Mouse (Mus musculus) lung, postnatal 10 days (tissue): ENCODE results near the gene Cks1b.

Source experiments
- DNase-seq: peaks from one replicate; pipeline ENCODE4 v3.0.0; 2021

The Cks1b gene

DNA sequence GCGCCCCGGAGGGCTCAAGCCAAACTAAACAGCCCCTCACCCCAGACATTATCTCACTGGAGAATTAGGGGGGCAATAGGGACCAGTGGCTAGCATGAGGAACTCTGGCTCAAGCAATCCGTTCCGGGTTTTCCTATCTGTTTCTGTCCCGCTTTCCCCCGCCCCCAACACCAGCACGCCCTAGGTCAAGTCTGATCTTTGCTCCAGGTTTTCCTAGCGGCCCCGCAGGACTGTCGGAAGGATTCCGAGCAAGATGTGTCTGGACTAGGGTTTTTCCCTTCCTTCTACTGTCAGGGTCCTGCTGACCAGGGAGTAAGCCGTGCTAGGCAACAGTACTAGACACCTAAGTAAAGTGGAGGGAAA, 23.3 kb downstream of the Cks1b start:
- peak; percentile 95 for DNase-seq

DNA sequence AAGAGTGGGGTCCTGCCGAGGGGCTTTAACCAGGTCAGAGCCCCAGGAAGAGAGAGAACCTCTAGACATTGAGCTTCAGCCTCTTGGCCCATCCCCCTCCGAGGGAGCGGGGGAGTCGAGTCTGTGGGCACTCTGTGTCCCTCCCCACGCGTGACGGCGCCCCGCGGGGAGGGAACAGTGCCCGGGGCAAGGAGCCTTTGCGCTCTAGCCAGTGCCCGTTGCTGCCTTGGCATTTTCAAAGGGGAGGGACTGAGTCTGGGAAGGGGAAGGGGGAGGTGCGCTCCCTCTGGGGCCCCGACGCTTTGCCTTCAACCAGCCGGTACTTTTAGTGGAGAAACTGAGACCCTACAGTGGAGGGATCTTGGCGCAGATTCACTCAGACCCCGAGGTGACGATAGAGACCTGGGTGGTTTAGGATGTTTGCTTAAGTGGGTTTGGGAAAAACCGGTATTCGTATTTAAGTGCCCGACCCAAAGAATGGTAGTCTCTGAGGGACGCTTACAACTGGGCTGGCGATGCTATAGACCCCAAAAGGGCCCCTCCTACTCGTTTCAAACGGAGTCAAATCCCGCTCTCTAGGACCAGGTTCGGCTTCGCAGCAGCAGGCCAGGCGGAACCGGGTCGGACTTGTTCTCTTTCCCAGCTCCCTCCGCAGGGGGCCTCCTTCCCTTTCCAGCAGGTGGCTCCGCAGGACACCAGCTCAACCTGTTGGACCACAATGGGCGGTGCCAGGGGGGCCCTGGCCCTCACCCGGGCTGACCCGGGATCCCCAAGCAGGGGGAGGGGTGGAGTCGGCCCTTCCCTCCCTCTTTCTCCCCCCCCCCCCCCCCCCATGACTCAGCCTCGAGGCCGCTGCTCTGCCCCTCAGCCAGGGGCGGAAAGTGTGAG, 23.9 kb downstream of the Cks1b start, which contains the start of gene Zbtb7b:
Gene Zbtb7b, minus strand, starts transcription at position 771 of the 888 bp plus-strand sequence.
- DNase-seq: peak; percentile 89

DNA sequence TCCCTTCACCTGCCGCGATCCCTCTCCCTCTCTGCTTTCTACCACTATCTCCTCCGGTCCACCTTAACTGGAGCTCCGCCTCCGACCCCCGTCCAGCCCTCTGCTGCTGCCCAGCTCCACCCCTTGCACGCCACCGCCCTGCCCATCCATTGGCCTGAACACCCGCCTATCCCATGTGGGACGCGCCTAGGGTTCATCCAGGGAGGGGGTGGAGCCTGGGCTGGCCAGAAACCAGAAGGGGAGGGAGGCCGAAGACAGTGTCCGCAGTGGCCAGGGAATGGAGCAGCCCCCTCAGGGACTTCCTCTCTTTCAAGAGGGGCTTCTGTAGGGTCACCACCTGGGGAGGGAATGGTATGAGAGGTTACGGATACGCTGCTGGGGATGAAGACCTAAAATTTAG, 24.6 kb downstream of the Cks1b start:
- DNase-seq: peak; percentile 100

DNA sequence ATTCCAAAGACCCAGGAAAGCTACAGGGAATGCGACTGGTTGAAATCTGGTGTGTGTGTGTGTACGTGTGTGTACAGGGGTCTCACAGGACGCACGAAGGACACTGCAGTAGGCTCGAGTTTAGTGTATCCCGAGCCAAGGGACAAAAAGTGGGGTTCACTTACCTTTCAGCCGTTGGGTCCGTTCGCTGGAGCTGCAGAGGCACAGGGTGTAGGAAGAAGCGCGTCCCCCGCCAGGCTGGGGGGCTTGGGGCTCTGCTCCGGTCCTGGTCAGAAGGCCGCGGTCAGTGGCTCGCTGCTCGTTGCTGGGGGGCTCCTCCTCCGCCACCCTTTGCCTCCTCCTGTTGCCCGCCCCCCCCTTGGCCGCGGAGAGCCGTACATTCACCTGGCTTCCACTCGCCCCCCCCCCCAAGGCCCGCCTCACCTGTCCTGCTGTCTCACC, 25.3 kb downstream of the Cks1b start:
- DNase-seq: peak; percentile 59

DNA sequence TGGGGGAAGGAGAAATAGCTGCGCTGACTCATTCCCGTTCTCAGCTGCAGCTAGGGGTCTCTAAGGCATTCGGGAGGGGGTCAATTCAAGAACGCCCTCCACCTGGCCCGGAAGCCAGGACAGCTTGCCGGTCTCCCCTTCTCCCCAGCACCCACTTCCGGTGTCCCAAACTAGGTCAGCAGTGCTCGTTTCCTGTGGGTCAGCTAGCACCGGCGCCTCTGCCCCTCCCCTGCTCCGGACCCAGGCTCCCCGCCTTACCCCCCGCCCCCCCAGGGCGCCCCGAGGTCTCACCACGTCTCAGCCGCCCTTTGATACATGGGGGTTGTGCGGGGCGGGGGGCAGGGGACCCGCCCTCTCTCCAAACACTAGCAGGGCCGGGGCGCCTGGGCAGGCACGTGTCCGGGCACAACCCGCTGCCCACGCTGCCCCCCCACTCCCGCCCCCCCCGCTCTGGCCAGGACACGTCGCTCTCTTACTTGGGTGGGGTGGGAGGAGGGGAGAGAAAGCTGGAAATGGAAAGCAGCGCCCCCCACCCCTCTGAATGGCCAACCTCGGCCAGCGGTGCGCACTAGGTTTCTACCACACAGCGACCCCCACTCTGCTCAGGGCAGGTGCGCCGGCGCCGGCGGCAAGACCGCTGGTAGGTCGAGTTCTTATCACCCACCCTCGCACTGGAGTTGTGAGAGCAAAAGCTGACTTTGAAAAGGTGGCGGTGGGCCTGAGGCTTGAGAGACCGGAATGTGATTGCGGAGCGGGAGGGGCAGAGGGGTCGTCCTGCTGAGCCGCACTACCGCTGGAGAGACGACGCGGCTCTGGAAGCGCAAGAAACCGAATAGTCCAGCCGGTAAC, 26.3 kb downstream of the Cks1b start:
- DNase-seq: peak; percentile 80

DNA sequence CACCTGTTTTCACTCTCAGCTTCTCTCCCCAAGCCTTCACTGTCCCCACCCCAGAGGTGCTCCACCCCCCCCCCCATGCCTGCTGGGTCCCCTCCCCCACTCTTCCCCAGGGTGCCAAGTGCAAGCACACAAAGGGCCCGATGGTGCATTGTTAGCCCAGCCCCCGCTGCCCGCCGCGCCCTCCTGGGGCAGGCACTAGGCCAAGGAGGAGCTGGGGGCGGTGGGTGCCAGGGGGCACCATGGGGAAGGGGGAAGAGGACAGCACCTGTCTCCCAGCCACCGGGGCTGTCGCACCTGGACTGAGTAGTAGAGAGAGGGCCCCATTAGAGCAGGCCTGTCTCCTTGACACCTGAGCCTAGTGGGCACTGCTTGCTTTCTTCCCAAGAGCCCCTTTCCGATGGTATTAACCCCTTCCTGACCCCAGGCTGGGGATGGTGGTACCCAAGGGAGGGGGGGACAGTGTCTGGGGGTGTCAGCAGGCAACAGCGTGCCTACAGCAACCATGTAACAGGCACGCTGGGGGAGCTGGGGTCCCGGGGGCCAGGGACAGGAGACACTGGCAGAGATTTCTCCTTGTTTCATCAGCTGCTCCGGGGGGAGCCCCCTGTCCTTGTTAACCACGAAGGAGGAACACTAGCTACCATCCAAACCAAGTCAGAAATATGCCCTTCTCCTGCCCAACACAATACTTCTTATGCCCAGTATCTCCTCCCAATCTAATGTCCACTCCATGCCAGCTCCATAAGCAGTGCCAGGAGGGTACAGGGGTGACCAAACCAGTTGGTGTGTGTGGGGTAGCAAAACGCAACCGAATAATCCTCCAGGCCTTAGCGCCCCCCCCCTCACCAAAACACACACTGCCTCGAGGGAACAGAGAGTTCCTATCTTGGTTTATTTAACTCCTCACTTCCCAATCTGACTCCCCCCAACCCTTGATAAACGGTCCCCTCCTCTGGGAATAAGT, 27.2 kb downstream of the Cks1b start:
- peak; percentile 55 for DNase-seq

DNA sequence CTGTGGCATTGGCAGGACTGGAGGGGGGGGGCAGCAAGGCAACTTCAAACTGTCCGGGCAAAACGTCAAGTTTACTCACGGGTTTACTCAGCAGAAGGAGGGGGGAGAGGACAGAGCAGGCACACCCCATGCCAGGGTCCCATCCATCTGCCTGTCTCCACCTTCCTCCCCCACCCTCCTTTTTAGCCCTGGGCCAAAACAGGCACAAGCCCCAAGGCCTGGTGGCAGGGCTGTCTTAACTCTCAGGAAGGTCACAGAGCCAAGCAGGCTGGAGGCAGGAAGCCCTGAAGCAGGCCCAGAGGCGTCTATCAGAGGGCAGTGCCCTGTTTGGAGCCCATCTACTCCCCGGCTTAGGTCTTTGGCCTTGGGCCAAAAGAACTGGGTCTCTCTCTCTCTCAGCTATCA, 28.1 kb downstream of the Cks1b start:
- DNase-seq: peak; percentile 36

DNA sequence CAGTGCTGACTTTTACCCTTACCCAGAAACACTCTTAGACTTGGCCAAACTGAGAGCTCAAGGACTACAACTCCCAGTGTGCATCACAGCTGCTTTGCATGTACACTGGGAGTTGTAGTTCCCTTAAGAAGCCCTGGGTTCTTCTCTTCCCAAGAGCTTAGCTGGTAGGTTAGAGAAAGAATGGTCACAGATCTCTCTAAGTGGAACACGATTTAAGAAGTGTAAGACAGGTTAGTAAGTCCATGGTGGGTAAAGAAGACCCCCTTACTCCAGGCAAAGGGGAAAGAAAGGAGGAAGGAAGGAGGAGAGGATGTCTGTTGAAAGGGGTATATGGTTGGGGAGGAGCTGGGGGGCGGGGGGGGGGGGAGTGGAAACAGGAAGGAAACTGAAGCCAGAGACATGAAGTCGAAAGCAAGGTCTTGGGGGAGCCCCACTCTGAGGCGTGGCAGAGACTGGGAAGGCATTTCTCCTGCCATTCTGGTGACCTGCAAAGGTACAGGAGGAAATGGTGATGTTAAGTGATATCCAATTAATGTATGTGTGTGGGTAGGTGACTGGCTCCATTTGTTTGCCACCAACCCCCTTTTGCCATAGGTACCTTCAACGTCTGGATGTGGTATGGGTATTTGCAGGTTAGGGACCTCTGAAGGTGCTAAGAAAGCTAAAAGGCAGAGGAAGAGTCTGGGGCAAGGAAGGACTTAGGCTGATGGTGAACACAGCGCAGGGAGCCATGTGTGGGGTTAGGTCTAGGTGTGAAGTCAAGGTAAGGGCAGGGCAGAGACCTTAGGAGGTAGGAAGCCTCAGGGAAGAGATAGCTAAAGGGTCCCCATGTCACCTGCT, 29.1 kb downstream of the Cks1b start:
- peak; percentile 43 for DNase-seq

DNA sequence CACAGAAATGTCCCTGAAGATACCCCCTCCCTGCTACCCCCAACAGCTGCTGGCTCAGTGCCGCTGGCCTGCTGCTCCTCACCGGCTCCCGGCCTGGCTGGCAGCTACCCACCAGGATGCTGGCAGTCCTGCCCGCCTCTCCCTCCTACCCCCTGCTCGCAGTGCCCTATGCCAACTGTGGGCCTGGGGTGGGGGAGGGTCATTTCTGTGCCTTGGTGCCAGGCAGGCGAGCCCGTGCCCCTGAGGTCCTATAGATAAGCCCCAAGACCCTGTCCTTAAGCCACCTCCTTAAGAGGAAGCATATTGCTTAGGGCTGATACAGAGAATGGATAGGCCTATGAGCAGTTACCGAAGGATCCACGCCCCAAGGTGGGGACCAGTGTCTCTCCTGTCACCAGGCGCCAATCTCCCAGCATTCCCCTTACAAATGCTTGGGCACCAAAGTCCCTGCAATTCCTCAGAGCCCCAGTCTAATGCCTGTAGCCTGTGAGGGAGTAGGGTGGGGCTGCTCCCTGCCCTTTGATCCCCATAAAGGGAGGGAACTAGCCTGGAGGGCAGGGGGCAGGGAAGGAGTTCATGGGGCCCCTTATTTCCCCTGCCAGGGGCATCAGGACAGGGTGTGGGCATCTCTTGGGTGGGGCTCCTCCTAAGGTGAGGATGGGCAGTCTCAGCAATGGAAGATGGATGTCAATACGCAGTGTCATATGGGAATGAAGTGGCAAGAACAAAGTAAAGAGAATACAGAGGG, 29.9 kb downstream of the Cks1b start:
- DNase-seq: peak; percentile 43

DNA sequence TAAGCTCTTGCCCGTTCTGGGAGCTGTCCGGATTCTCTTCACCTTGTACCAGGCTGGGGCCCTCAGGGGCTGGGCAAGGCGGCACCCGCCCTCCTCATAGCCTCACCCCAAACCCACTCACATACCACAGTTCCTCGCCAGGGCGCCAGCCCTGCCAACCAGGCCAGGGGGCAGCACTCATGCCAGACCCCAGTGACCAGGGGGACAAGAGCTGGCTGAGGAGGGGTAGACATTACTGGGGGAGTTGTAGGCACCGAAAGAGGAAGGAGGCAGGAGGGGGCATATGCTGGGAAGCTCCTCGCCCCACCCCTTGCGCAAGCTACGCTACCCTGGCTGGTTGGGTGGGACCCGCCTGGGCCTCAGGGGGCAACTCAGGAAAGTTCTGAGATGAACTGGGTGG, 30.6 kb downstream of the Cks1b start:
- no peak for DNase-seq

DNA sequence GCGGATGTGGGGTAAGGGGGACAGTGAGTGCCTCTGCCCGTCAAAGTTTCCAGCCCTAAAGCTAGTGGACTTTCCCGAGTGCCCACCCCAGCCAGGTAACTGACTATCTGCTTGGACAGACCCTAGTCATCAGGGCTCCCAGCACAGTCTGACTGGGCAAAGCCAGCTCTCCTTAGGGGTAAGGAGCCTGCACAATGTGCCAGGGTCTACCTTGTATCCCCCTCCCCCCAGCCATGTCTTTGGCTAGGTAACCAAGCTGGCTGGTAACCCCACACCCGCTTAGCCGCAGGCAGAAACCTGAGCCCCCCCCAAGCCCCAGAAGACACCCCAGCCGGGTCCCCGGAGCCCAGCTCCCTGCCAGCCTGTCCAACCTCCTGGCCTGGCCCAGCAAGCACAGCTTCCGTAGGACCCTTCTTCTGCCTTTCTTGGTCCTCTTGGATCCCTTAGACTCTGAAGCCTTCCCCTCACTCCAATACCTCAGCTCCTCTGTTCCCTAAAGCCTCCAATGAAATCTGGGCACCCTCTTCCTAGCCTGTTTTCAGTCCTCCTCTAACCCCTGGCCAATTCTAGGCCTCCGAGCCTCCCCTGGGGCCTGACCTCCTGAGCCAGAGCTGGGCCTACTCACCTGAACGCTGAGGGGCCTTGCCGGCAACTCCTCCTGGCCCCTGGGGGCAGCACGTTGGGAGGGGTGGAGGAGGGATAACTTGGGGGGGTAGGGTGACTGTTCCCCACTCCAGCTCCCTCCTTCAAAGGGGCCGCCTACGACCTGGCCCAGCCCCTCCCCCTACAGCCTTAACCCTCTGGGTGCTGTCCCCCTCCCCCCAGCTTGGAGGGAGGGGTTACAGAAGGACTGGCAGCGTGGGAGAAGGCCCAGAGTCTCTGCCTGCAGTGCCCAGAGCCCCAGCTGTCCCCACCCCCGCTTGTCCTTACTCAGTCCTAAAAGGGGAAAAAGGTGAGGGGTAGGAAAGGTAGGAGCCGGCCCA, 31.5 kb downstream of the Cks1b start:
- DNase-seq: no peak

DNA sequence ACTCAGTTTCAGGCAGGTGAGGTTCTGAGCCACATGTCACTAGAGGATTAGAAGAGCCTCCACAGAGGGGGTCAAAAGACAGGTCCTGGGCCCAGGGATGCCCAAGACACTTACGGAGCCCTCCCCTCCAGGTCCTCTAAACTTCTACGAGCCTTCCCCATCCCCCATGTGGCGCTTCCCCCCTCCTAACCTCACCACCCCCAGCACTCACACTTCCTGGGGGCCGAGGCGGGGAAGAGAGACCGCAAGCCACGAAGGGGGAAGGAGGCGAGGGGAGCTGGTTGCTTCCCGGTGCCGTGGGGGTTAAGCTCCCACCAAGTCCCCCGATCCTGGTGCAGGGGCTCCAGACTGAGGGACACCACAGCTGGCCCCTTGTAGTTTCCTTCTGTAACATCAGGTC, 32.7 kb downstream of the Cks1b start:
- no peak for DNase-seq

DNA sequence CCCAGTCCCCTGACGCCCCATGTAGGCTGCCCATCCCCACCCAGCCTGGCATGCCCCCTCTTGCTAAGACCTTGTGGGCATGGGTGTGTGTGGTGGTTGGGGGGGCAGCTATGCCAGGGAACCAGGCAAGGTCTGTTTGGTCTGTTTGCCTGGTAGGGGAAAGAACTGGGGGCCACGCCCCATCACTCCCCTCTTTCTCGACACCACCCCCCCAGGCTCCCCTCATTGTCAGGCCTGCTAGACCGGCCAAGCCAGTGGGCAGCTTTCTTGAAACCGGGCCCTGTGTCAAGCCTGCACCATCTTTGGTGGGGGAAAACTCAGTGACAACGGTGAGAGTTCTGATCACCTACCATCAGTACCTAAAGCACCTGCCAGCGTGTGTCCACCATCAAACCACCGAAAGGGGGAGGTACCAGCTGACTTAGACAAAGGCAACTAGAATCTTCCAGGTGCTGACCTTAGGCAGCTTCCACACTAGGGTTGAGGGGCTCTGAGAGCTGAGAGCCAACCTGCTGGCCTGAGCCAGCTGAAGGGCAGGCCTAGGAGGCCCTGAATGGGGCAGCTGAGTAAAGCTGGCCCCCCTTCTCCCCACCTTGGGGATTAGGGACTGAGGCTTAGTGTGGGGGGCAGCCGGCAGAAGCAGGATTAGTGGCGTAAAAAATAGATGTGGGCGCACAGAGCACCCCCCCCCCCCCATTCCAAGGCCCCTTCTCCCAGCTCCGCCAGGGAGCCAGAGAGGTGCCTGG, 33.7 kb downstream of the Cks1b start:
- no peak for DNase-seq

DNA sequence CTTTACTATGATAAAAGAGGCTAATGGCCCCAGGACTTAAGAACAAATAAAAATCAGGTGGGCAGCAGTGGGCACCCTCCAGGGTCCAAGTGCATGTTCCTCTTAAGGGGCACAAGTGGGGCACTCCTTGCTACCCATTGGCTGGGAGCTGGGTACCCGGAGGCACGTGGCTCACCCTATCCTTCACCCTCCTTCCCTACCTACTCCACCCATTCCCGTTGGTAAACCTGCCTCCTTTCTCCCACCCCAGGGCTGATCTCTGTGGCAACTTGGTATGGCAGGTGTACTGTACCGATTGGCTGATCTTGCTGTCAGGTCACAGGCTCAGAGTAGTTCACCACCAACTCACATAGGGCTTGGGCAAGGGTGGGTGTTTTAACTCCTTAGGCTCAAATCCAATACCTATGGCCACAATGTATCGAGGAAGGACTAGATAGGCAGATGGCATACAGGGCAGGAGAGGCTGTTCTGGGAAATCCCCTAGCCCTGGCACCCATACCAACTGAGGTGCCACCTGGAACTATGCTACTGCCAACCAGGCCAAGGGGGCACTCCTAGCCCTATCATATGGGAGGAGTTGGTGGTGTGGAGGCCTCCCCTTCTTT, 34.4 kb downstream of the Cks1b start:
- DNase-seq: no peak

DNA sequence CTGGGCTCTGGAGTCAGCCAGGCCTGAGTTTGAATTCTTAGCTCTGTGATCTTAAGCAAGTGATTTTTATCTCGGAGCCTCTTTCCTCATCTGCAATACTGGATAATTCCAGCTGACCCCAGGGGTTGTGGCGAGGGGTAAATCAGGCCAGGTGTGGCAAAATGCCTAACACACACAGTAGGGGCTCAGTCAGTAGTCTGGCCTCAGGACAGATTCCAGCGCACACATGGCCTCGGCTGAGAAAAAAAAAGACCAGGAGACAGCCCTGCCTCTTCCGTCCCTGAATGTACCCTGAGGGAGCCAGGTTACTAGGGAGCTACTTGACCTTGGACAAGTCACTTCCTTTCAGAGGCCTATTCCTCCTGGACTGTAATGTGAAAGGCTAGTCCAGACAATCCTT, 35.2 kb downstream of the Cks1b start:
- DNase-seq: no peak

DNA sequence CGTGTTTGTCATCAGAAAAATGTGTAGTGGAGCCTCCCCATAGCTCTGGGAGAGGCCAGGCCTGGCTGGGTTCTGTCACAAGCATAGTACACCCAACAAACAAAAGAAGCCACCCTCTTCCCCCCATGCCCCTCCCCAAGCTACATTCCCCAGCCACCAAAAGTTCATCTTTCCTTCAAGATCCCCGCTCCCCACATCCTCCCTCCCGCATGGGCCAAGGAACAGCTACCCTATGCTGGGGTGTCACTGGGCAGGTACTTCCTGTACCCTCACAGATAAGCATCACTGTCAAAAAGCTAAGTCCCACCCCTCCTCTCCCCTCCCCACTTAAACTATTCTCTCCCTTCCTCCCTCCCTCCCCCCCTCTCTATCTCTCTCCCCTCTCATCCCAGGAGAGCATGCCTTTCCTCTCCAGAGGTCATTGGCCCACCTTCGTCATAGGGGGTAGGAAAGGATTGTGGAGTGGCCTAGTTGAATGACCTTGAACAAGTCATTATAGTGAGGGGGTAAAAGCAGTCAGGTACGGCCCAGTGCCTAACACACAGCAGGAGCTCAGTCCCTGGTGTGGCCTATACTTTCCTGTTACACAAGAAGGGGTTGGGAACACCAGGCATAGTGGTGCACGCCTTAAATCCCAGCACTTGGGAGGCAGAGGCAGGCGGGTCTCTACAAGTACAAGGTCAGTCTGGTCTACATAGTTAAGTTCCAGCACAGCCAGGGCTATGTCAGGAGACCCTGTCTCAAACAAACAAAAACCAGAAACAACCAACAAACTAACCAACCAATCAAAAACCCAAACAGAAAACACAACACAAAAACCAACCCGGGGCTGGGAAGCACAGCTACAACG, 35.9 kb downstream of the Cks1b start:
- DNase-seq: no peak

DNA sequence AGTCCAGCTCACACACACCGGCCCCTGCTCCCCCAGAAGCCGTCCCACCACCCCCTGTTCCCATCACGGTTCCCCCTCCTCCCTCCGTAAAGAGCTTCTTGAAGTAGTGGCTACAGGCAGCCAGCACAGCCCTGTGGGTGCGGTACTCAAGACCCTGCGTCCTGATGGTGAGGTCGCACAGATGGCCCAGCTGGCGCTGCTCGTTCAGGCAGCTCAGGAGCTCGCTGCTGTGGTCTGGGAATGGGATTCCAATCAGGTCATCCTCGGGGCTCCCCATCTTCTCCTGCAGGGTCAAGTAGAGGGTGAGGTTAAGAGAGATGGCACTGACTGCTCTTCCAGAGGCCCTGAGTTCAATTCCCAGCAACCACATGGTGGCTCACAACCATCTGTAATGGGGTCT, 37.0 kb downstream of the Cks1b start:
- DNase-seq: no peak

DNA sequence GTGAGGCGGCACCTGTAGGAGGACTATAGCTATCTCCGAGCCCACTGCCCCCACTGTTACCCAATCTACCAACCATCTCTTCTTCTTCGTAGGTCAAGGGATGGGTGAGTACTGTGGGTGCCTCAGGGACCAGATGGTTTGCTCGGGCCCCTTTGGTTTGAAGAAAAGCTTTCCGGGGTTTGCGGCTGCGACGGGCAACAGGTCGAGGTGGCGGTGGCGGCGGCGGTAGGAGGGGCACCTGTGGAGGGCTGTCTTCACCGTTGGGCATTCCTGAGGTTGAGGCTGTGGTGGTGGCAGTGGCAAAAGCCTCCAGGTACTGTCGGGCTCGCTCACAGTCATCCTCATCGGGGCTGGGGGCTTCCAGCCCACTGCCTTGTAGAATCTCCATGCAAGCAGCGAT, 37.5 kb downstream of the Cks1b start:
- no peak for DNase-seq
